Mouse (Mus musculus) small intestine, adult 2 months (tissue): ENCODE data around the gene Zfp36l1. TPM values are rescaled to one million over a fixed set of nuclear protein-coding genes. Genes with fewer than 3 reads are reported as not detected.
A peak's percentile ranks its signal among the peaks of the same experiment; 100 is the strongest.

Experiments used
- H3K27ac ChIP-seq: fragments of 200-500 bp; 2 replicates; pipeline ENCODE4 v1.5.1; 2012; ENCODE audit warnings: low read depth, low read length, control low read depth, inconsistent platforms; ENCODE audit not compliant: insufficient read depth
- H3K27me3 ChIP-seq: fragments of 200-500 bp; 2 replicates; pipeline ENCODE4 v1.6.1; 2012; ENCODE audit warnings: mild to moderate bottlenecking, moderate library complexity, low read length, inconsistent platforms; ENCODE audit not compliant: control insufficient read depth, insufficient read depth
- H3K36me3 ChIP-seq: fragments of 200-500 bp; 2 replicates; pipeline ENCODE4 v1.6.1; 2012; ENCODE audit warnings: mild to moderate bottlenecking, low read length, control low read depth, inconsistent platforms; ENCODE audit not compliant: control insufficient read depth, insufficient read depth
- H3K4me1 ChIP-seq: fragments of 200-500 bp; 2 replicates; pipeline ENCODE4 v1.6.1; 2012; ENCODE audit warnings: low read length, inconsistent platforms, mixed read lengths; ENCODE audit not compliant: control insufficient read depth, insufficient read depth, insufficient read length
- H3K4me3 ChIP-seq: fragments of 200-500 bp; 2 replicates; pipeline ENCODE4 v1.5.1; 2012; ENCODE audit warnings: low read depth, mild to moderate bottlenecking, control low read depth, inconsistent platforms, low read length, moderate library complexity
- CTCF ChIP-seq: fragments of 200-500 bp; IDR thresholded peaks from 2 replicates; pipeline ENCODE4 v1.5.1; 2012; ENCODE audit warnings: low read depth, mild to moderate bottlenecking, control low read depth, inconsistent platforms, low read length, moderate library complexity, mixed read lengths; ENCODE audit not compliant: insufficient replicate concordance, insufficient read length; ENCODE audit errors: extremely low read depth
- POLR2A ChIP-seq: fragments of 200-500 bp; IDR thresholded peaks from 2 replicates; pipeline ENCODE4 v1.6.1; 2012; ENCODE audit warnings: low read depth, mild to moderate bottlenecking, control low read depth, inconsistent platforms, low read length, moderate library complexity
- WGBS: fragments of 180-500 bp; shearing (Covaris S2); methylation state at CpG from one replicate; pipeline ENCODE4 v1.1.7; 2018; 5-methylcytosine and 5-hydroxymethylcytosine counted together
- polyA plus RNA-seq: library from polyadenylated mRNA; depleted of rRNA; stranded (reverse); fragments of >200 nt; gene quantifications from 2 replicates; pipeline ENCODE4 v1.2.3, GENCODE M21; 2012

Gene Zfp36l1
- polyA plus RNA-seq, 1 experiment = 118 TPM

DNA sequence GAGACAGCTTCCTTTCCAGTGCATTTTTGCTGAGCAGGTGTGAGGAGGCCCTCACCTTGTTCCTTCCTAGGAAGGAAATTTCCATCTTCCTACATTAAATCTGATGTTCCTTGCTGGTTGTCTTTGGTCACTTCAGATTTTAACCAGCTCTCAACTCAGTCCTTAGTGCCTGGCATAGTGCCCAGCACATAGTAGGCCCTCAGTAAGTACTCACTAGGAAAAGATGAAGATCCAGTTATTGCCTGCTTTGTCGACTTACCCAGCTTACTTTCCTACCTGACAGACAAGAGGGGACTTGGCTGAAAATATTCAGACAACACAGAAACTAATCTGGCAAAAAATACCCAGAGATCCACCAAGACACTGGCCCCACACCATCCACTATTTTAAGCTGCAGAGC, 8.6 kb upstream of the Zfp36l1 start:
- H3K27me3 ChIP-seq = no peaks in the 10 kb centered on the region
- H3K4me1 ChIP-seq = peaks cover 40% of the 10 kb centered on the region
- peaks cover 7% of the 10 kb centered on the region for H3K36me3 ChIP-seq
- H3K4me3 ChIP-seq = no peak overlapping the region
- no peak overlapping the region for H3K27ac ChIP-seq
- 43% methylated on average over 1 of the region's 1 CpGs for WGBS
- no peak for TF ChIP-seq CTCF
- no peak for TF ChIP-seq POLR2A

DNA sequence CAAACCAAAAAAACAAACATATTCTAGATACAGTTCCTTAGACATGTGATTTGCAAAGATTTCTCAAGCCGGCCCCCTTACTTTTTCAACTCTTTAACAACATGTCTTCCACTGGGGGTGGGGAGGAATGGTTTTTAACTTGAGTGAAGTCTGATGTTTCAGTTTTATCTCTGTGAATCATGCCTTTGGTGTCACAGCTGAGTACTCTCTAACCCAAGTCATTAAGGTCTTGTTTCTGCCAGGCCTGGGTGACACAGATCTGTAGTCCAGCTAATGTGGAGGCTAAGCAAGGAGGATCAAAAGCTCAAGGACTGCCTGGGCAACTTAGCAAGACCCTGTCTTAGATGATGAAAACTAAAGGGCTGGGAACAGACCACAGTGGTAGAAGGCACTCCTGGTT, 5.8 kb upstream of the Zfp36l1 start:
- peaks cover 4% of the 10 kb centered on the region for H3K36me3 ChIP-seq
- peaks cover 24% of the 10 kb centered on the region for H3K4me1 ChIP-seq
- H3K4me3 ChIP-seq = no peak overlapping the region
- H3K27ac ChIP-seq = 0 out of 2 replicates have a peak overlapping the region, but pooled peaks have one; percentile 30
- WGBS = 78% methylated on average over 1 of the region's 1 CpGs
- H3K27me3 ChIP-seq = no peaks in the 10 kb centered on the region
- TF ChIP-seq POLR2A = no peak
- no peak for TF ChIP-seq CTCF

DNA sequence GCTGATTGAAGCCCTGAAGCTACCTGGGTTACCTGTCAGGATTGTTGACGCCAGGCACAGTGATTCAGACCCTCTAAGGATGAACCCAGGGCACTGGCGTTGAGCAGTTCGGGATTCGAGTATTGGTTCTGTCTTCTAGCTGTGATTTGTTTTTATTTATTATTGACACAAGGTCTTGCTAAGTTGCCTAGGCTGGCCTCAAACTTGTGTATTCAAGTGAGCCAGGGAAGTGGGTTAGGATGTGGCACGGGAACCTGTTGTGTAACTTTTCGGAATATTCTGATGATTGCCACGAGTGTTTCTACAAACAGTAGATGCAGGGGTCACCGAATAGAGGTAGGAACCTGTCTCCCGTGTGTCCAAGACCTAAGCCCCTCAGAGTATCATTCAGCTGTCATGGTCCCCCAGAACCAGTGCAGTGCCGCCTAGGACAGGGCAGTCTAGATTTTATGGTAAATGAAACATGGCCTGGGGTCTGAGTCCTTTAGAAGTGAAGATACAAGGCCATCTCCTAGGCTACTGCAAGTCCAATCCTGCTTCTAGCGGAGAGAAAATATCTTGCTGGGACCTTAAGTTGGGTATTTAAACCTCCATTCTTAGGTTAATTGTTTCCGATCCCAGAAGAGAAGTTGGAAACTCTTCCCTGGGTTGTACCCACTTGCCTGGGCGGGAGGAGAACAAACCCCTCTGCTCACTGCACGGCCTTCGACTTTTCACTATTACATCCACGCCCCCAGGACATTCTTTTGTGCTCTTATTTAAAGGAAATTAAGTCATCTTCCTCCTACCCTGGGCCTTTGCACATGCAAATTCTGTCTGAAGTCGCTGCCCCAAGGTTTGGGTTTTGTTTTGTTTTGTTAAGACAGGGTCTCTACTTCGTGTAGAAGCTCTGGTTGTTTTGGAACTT, 3.6 kb upstream of the Zfp36l1 start:
- WGBS = 21% methylated on average over 18 of the region's 18 CpGs
- peak overlapping the region; percentile 98 for H3K27ac ChIP-seq
- TF ChIP-seq POLR2A (no peak), CTCF (no peak)
- peak overlapping the region; percentile 98 for H3K4me3 ChIP-seq
- no peaks in the 10 kb centered on the region for H3K27me3 ChIP-seq
- H3K36me3 ChIP-seq = peaks cover 4% of the 10 kb centered on the region; the same call in 1 of the 2 replicates
- H3K4me1 ChIP-seq = peaks cover 10% of the 10 kb centered on the region; the same call in 1 of the 2 replicates

DNA sequence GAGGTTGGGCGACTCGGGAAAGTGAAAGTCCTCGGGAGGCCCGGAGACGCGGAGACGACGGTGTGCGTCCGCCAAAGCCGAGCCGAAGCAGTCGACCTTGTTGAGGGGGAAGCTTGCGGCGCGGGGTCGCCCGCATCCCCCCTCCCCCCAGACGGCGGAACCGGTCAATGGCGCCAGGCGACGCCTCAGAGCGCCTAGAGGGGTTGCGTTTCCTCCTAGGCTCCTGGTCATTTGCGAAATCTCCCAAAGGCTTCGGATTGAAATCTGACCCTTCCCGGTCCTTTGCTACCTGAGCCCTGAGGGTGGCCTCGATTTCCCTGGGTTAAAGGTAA, 3.0 kb upstream of the Zfp36l1 start:
- Histone ChIP-seq H3K4me3 (peak overlapping the region; percentile 98), H3K4me1 (peaks cover 10% of the 10 kb centered on the region; the same call in 1 of the 2 replicates), H3K36me3 (peaks cover 3% of the 10 kb centered on the region; the same call in 1 of the 2 replicates), H3K27ac (peak overlapping the region; percentile 98), H3K27me3 (no peaks in the 10 kb centered on the region)
- TF ChIP-seq CTCF = no peak
- peak; percentile 93; the same call in 1 of the 2 replicates for TF ChIP-seq POLR2A
- under 1% methylated on average over 30 of the region's 30 CpGs for WGBS

DNA sequence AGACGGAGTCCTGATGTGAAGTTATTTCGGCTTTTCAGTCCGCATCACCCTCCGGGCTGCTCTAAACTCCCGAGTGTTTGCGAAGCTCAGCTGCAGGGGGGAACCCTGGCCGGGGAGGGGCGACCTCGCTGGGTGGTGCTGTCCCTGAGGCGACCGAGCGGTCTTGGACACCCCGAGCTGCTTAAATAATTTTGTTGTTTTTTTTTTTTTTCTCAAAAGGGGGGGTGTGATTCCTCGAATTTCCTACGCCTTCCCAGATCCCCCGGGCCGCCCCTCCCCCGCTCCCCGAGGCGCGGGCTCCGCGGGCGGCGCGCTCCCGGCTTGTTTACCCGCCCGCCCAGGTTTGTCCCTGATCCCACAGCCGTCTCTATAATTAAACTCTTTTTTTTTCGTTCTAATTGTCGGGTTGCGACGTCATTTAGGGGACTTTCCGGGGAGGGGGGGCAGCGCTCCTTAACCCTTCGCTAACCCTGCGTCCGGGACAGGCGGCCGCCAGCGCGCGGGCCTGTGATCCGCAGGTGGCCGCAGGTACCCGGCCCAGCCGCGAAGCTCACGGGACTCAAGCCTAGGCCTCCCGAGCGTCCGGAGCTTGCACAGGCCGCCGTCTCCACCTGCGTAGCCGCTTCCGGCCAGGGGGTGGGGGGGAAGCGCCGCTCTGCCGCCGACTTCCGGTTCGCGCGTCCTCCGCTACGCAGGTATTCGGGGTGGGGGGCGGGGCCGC, 2.5 kb upstream of the Zfp36l1 start:
- WGBS = under 1% methylated on average over 71 of the region's 71 CpGs
- H3K4me1 ChIP-seq = peaks cover 9% of the 10 kb centered on the region
- H3K36me3 ChIP-seq = peaks cover 3% of the 10 kb centered on the region
- H3K27me3 ChIP-seq = no peaks in the 10 kb centered on the region
- H3K27ac ChIP-seq = peak overlapping the region; percentile 98
- TF ChIP-seq CTCF = no peak; the same call in 1 of the 2 replicates
- no peak for TF ChIP-seq POLR2A
- peak overlapping the region; percentile 98 for H3K4me3 ChIP-seq

DNA sequence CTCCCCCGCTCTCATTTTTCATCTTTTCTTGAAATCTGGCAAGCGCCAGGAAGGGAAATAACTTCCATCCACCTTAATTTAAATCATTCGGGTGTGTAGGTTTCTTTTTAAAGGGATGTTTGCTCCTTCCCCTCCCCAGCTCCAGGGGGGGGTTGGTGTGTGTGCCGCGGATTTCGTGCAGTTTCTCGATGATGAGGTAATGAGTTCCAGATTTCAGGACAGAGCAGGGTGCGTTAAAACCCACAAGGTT, 2.0 kb upstream of the Zfp36l1 start:
- Histone ChIP-seq H3K27ac (peak overlapping the region; percentile 98), H3K36me3 (peaks cover 8% of the 10 kb centered on the region), H3K27me3 (no peaks in the 10 kb centered on the region), H3K4me3 (peak overlapping the region; percentile 98), H3K4me1 (peaks cover 12% of the 10 kb centered on the region)
- WGBS = under 1% methylated on average over 8 of the region's 8 CpGs
- TF ChIP-seq CTCF (no peak), POLR2A (no peak)

DNA sequence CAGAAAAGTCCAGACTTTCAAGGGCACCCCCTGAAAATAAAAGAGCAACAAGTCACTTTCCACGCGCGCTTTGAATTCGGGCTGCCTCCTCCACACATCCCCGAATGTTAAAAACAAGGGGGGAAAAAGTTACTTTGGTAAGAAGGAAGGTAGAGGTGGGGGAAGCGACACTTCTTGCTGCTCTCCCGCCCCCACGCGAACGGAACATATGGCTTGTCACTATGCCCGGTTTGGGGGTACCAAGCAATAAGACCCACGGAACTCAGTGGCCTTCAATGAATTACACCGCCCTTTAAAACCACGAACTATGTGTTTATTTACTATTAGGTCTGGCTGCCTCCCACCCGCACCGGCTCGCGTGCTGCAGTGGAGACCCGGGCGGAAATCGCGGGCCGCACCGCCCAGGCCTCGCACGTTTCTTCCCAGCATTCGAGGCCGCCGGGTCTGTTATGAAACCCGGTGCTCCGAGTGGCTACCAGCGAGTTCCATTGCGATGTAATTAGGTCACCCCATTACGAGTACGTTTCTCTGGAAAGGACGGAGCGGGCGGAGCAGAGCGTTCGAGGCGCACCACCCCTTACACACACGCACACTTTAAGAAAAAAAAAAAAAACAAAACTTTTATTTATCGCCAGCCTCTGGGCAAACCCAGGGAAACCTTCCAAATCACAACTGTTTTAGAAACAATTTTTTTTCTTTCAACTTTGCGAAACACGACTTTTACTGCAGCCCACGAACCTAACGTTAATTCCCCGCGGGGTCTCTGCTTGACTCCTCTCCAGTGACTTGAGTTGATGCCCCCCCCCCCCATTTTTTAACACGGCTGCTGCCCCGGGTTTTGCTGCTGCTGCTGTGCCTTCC, 1.4 kb upstream of the Zfp36l1 start:
- H3K36me3 ChIP-seq = peaks cover 13% of the 10 kb centered on the region
- H3K4me3 ChIP-seq = peak overlapping the region; percentile 98
- TF ChIP-seq CTCF (no peak), POLR2A (peak; percentile 49; the same call in 1 of the 2 replicates)
- WGBS = 1% methylated on average over 51 of the region's 51 CpGs
- peak overlapping the region; percentile 98 for H3K27ac ChIP-seq
- H3K27me3 ChIP-seq = no peaks in the 10 kb centered on the region
- H3K4me1 ChIP-seq = peaks cover 15% of the 10 kb centered on the region
